Mouse (Mus musculus) layer of hippocampus, adult 2 months (tissue): ENCODE results near the gene Slc22a14. TPM values are rescaled to one million over a fixed set of nuclear protein-coding genes. Genes with fewer than 3 reads are reported as not detected.

Experiments used
- DNase-seq, 2 experiments: peaks; one replicate each; pipeline ENCODE4 v3.0.0; 2022; ENCODE audit warnings: low spot score in 2 of 2
- H3K27ac ChIP-seq: fragments of 200-600 bp; 2 replicates; pipeline ENCODE4 v1.8.1; 2022
- H3K4me3 ChIP-seq: fragments of 200-600 bp; 2 replicates; pipeline ENCODE4 v1.8.1; 2022; ENCODE audit warnings: mild to moderate bottlenecking
- CTCF ChIP-seq: fragments of 200-600 bp; conservative IDR thresholded peaks from 2 replicates; pipeline ENCODE4 v1.8.1; 2022; ENCODE audit warnings: antibody characterized with exemption, mild to moderate bottlenecking, moderate library complexity
- total RNA-seq, 2 experiments: library from RNA; stranded (reverse); gene quantifications; 2 replicates each; pipeline ENCODE4 v1.2.3; 2021

Gene Slc22a14
- total RNA-seq, 2 experiments from 2014 or later, result not detected

DNA sequence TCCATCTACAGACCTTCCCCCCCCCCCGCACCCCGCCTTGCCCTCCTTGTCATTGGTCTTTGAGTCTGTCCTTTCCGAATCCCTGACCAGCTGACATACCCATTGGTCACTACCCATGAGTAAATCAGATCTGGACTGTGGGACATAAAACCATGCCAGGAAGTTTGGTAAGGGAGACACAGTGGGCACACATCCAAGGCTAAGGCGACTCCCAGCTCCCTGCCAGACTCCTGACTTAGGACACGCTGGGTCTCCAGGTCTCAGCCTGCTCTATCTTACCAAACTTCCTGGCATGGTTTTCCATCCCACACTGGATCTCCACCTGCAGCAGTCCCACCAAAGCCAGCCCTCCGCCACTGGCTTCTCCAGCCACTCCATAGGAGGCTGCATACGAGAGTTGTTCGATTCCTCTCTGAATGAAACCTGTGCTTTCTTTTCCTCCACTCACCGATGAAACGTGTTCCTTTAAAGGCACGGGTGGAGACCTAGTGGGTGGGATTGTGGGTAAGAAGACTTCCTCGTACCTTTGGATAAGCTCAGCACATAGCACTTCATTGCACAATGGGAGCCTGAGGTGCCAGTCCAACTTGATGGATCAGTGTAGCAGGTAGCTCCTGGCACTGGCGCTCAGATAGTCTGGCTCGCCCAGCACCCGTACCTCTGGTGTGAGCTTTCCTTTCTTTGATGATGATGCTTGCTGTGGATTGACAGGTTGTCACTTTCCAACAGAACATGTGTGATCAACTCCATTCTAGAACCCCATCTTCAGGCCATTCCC, 35.0 kb downstream of the Slc22a14 start:
- no peak overlapping the region for H3K4me3 ChIP-seq
- DNase-seq, result no peak
- H3K27ac ChIP-seq, result no peak overlapping the region
- TF ChIP-seq CTCF, result no peak

GRCm38 (mm10) chr9:119328488-119328887, 36.9 kb downstream of the Slc22a14 start:
- Histone ChIP-seq H3K27ac (no peak overlapping the region), H3K4me3 (no peak overlapping the region)
- no peak for DNase-seq
- TF ChIP-seq CTCF, result no peak

DNA sequence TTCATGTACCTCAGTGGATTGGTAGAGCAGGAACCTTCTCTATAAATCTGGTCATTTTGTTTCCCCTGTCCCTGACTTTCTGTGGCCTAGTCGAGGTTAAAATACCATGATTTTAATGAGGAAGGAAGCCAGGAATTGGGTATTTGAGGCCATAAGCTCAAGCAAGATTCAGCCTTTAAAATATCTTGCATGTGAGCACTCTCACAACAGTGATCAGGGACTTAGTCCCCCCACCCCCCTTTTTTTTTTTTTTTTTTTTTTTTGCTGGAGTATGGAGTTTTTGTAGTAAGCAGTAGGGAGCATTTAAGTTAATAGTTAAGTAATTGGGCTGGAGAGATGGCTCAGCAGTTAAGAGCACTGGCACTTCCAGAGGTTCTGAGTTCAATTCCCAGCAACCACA, 41.2 kb downstream of the Slc22a14 start:
- Histone ChIP-seq H3K27ac (no peak overlapping the region; the same call in 1 of the 2 replicates), H3K4me3 (no peak overlapping the region)
- DNase-seq, result no peak
- TF ChIP-seq CTCF, result no peak

- TF ChIP-seq CTCF, result no peak
- DNase-seq, result no peak
- Histone ChIP-seq H3K4me3 (peak overlapping the region; percentile 96), H3K27ac (peak overlapping the region; percentile 100)
Observed at GRCm38 (mm10) chr9:119323260-119323645, 42.1 kb downstream of the Slc22a14 start.

GRCm38 (mm10) chr9:119322289-119323259, 42.8 kb downstream of the Slc22a14 start, which contains the start of gene Oxsr1:
TSS of gene Oxsr1 (minus strand) at chr9:119322427.
- peak; percentile 97 to 99 for DNase-seq
- H3K4me3 ChIP-seq, result peak within 1 kb of the TSS; percentile 96
- TF ChIP-seq CTCF, result peak; percentile 77
- peak within 1 kb of the TSS; percentile 100 for H3K27ac ChIP-seq

DNA sequence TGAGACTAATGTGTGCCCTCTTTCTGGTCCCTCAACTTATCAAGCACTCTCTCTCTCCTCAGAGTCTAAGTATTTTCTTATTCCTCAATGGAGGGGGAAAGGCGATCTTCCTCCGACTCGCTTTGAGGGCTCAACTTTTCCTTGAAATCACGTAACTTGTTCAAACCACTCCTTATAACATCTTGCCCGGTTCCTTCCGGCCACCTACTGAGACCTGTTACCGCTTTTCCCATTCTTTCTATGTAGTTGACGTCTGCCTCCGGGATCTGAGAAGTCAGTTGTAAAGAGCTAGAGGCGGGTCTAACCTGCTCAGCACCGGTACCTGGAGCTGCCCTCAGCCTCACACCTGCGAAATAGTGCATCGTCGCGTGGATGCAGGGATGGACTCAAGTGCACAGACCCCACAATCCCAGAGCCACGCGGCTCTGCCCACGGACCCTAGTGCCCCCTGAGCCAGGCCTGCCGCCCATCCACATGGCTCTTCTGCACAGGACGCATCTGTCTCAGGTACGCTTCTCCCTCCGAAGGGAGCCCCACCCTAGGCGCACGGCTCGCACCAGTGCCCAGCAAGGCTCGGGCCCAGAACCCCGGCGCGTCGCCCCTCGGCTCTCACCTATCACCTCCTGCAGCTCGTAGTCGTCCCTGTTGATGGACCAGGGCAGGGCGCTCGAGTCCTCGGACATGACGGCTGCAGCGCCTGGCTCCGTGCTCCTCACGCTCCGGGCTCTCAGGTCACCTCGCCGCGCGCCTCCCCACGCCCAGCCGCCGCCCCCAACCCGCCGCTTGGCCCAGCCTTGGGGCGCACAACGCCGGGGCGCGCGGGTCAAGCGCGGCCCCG, 43.7 kb downstream of the Slc22a14 start:
- Histone ChIP-seq H3K4me3 (peak overlapping the region; percentile 96), H3K27ac (peak overlapping the region; percentile 100)
- peak in 1 of 2 experiments; percentile 13 for DNase-seq
- no peak for TF ChIP-seq CTCF

GRCm38 (mm10) chr9:119320946-119321345, 44.4 kb downstream of the Slc22a14 start:
- no peak for TF ChIP-seq CTCF
- H3K27ac ChIP-seq, result 0 out of 2 replicates have a peak overlapping the region, but pooled peaks have one; percentile 100
- H3K4me3 ChIP-seq, result peak overlapping the region; percentile 96
- DNase-seq, result no peak

GRCm38 (mm10) chr9:119320446-119320845, 44.9 kb downstream of the Slc22a14 start:
- no peak for TF ChIP-seq CTCF
- Histone ChIP-seq H3K27ac (no peak overlapping the region), H3K4me3 (no peak overlapping the region)
- no peak for DNase-seq

- TF ChIP-seq CTCF, result no peak
- H3K27ac ChIP-seq, result no peak overlapping the region
- H3K4me3 ChIP-seq, result no peak overlapping the region
- no peak for DNase-seq
Observed at GRCm38 (mm10) chr9:119318891-119319290, 46.5 kb downstream of the Slc22a14 start.

DNA sequence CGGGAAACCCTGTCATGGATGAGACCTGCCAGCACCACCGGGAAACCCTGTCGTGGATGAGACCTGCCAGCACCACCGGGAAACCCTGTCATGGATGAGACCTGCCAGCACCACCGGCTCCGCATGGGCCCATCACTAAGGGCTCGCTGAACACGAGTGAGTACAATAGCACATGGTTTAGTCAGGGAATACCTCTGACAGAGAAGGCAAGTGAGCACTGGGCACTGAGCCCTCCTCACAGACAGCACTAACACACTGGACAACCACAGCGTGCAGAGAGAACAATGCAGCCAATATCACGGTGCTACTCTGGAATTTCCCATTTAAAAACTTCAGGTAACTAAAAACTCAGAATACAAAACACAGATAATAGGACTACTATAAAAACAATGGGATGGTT, 52.3 kb downstream of the Slc22a14 start:
- no peak overlapping the region for H3K27ac ChIP-seq
- TF ChIP-seq CTCF, result no peak
- DNase-seq, result no peak

GRCm38 (mm10) chr9:119309067-119309466, 56.3 kb downstream of the Slc22a14 start:
- Histone ChIP-seq H3K4me3 (no peak overlapping the region), H3K27ac (no peak overlapping the region)
- no peak for TF ChIP-seq CTCF
- no peak for DNase-seq

More for the DNA sequence above, 52.3 kb downstream of the Slc22a14 start:
- H3K4me3 ChIP-seq, result no peak overlapping the region

GRCm38 (mm10) chr9:119305863-119306262, 59.5 kb downstream of the Slc22a14 start:
- Histone ChIP-seq H3K4me3 (no peak overlapping the region), H3K27ac (no peak overlapping the region)
- no peak for DNase-seq
- no peak for TF ChIP-seq CTCF
